Mouse (Mus musculus) hindbrain, postnatal 0 days (tissue): ENCODE results near the gene Cntrob. TPM values are rescaled to one million over a fixed set of nuclear protein-coding genes. Genes with fewer than 3 reads are reported as not detected.
"Not testable (repeated sequence)": the region's sequence is repeated elsewhere in the genome, so short reads cannot be mapped to it uniquely, and the experiment has no call there.

ENCODE experiments used
- ATAC-seq: fragments of 200-750 bp; cut with Nextera tagmentation; 2 replicates; pipeline ENCODE4 v1.8.0; 2017; ENCODE audit warnings: mild to moderate bottlenecking, moderate TSS enrichment, moderate library complexity
- DNase-seq: peaks from one replicate; pipeline ENCODE4 v3.0.0-alpha.2; 2015; ENCODE audit warnings: low spot score
- H3K27ac ChIP-seq: fragments of 300-500 bp; sonication (generic); 2 replicates; pipeline ENCODE4 v1.5.1; 2014; ENCODE audit warnings: mild to moderate bottlenecking
- H3K27me3 ChIP-seq: fragments of 300-500 bp; sonication (generic); 2 replicates; pipeline ENCODE4 v1.6.1; 2014; ENCODE audit warnings: low read length, mixed read lengths; ENCODE audit not compliant: insufficient read depth
- H3K36me3 ChIP-seq: fragments of 300-500 bp; sonication (generic); 2 replicates; pipeline ENCODE4 v1.6.1; 2014; ENCODE audit warnings: low read length, mixed read lengths; ENCODE audit not compliant: insufficient read depth
- H3K4me1 ChIP-seq: fragments of 300-500 bp; sonication (generic); 2 replicates; pipeline ENCODE4 v1.6.1; 2014; ENCODE audit warnings: antibody characterized with exemption, low read length, mixed read lengths; ENCODE audit not compliant: insufficient read depth
- H3K4me2 ChIP-seq: fragments of 300-500 bp; sonication (generic); 2 replicates; pipeline ENCODE4 v1.6.1; 2014; ENCODE audit warnings: low read depth, mild to moderate bottlenecking, low read length, moderate library complexity, mixed read lengths
- H3K4me3 ChIP-seq: fragments of 300-500 bp; sonication (generic); 2 replicates; pipeline ENCODE4 v1.5.1; 2014; ENCODE audit warnings: low read length
- H3K9ac ChIP-seq: fragments of 300-500 bp; sonication (generic); replicated peaks from 2 replicates; pipeline ENCODE4 v1.6.1; 2014; ENCODE audit warnings: mild to moderate bottlenecking, low read length, moderate library complexity, mixed read lengths
- H3K9me3 ChIP-seq: fragments of 300-500 bp; sonication (generic); 2 replicates; pipeline ENCODE4 v1.6.1; 2016; ENCODE audit warnings: low read length, mixed read lengths
- CTCF ChIP-seq: IDR thresholded peaks from 2 replicates; pipeline ENCODE4 v1.5.1; 2016; ENCODE audit warnings: antibody characterized with exemption, control low read depth, low read depth
- WGBS: fragments of 180-500 bp; shearing (Covaris S2); extraction: QIAGEN DNeasy Blood & Tissue Kit; methylation state at CpG from one replicate; pipeline ENCODE4 v1.1.7; 2014; 5-methylcytosine and 5-hydroxymethylcytosine counted together
- polyA plus RNA-seq: library from polyadenylated mRNA; unstranded; fragments of >200 nt; fragmentation: Nextera tagmentation; extraction: Ambion mirVana; gene quantifications from 2 replicates; pipeline ENCODE4 v1.2.1, GENCODE M21; 2015
- total RNA-seq: library from RNA; depleted of rRNA; stranded (reverse); fragments of >200 nt; gene quantifications from 2 replicates; pipeline ENCODE4 v1.2.3, GENCODE M21; 2014

The Cntrob gene
- total and polyA plus RNA-seq, 2 experiments from 2014 or later, result 11.0 to 13.3 TPM

- TF ChIP-seq CTCF, result no peak
- Histone ChIP-seq H3K9ac (peak overlapping the region; percentile 75; the same call in 1 of the 2 replicates), H3K27ac (0 out of 2 replicates have a peak overlapping the region, but pooled peaks have one; percentile 91), H3K27me3 (no peaks in the 10 kb centered on the region), H3K4me3 (peak overlapping the region; percentile 66), H3K9me3 (no peaks in the 10 kb centered on the region), H3K4me2 (peak overlapping the region; percentile 98), H3K4me1 (peaks cover 18% of the 10 kb centered on the region), H3K36me3 (no peaks in the 10 kb centered on the region)
- ATAC-seq (no peak), DNase-seq (no peak)
- 83% methylated on average over 6 of the region's 6 CpGs for WGBS
Measured at GRCm38 (mm10) chr11:69324749-69325148, 1.2 kb upstream of the Cntrob start.

GRCm38 (mm10) chr11:69322693-69323471 lies 693 bp downstream of the Cntrob start:
- TF ChIP-seq CTCF, result no peak
- WGBS, result 16% methylated on average over 18 of the region's 18 CpGs
- Histone ChIP-seq H3K27ac (peak overlapping the region; percentile 91), H3K9me3 (no peaks in the 10 kb centered on the region), H3K4me1 (peaks cover 18% of the 10 kb centered on the region), H3K4me2 (peak overlapping the region; percentile 98), H3K9ac (peak overlapping the region; percentile 80), H3K27me3 (no peaks in the 10 kb centered on the region), H3K4me3 (peak overlapping the region; percentile 66), H3K36me3 (no peaks in the 10 kb centered on the region; the same call in 1 of the 2 replicates)
- ATAC-seq, result no peak
- DNase-seq, result no peak

- Histone ChIP-seq H3K4me3 (0 out of 2 replicates have a peak overlapping the region, but pooled peaks have one; percentile 2), H3K4me2 (peak overlapping the region; percentile 98), H3K9ac (peak overlapping the region; percentile 0), H3K9me3 (no peaks in the 10 kb centered on the region), H3K4me1 (peaks cover 18% of the 10 kb centered on the region), H3K27ac (0 out of 2 replicates have a peak overlapping the region, but pooled peaks have one; percentile 26), H3K36me3 (no peaks in the 10 kb centered on the region; the same call in 1 of the 2 replicates), H3K27me3 (no peaks in the 10 kb centered on the region)
- DNase-seq, result peak; percentile 67
- no peak for TF ChIP-seq CTCF
- no peak for ATAC-seq
- WGBS, result 40% methylated on average over 6 of the region's 6 CpGs
Measured at GRCm38 (mm10) chr11:69322010-69322409, 1.6 kb downstream of the Cntrob start.

GRCm38 (mm10) chr11:69321580-69321979 lies 2.0 kb downstream of the Cntrob start:
- no peaks in the 10 kb centered on the region for H3K9me3 ChIP-seq
- H3K9ac ChIP-seq, result peak overlapping the region; percentile 0; the same call in 1 of the 2 replicates
- H3K36me3 ChIP-seq, result no peaks in the 10 kb centered on the region; the same call in 1 of the 2 replicates
- TF ChIP-seq CTCF, result no peak
- H3K27me3 ChIP-seq, result no peaks in the 10 kb centered on the region
- H3K4me2 ChIP-seq, result peak overlapping the region; percentile 98
- no peak for ATAC-seq
- no peak for DNase-seq
- 80% methylated on average over 6 of the region's 6 CpGs for WGBS
- H3K4me3 ChIP-seq, result 0 out of 2 replicates have a peak overlapping the region, but pooled peaks have one; percentile 2
- H3K27ac ChIP-seq, result 0 out of 2 replicates have a peak overlapping the region, but pooled peaks have one; percentile 26
- peaks cover 15% of the 10 kb centered on the region for H3K4me1 ChIP-seq

GRCm38 (mm10) chr11:69318000-69318399 lies 5.6 kb downstream of the Cntrob start:
- H3K9ac ChIP-seq, H3K27me3 ChIP-seq, H3K4me3 ChIP-seq, H3K9me3 ChIP-seq, ATAC-seq, H3K36me3 ChIP-seq, H3K27ac ChIP-seq, DNase-seq, H3K4me2 ChIP-seq: not testable (repeated sequence)
- H3K4me1 ChIP-seq, result peaks cover 12% of the 10 kb centered on the region
- 90% methylated on average over 3 of the region's 3 CpGs for WGBS

- H3K9me3 ChIP-seq, result no peaks in the 10 kb centered on the region
- 97% methylated on average over 6 of the region's 6 CpGs for WGBS
- H3K4me1 ChIP-seq, result no peaks in the 10 kb centered on the region
- no peak overlapping the region for H3K27ac ChIP-seq
- no peak overlapping the region for H3K4me3 ChIP-seq
- H3K27me3 ChIP-seq, result no peaks in the 10 kb centered on the region
- H3K4me2 ChIP-seq, result no peak overlapping the region
- no peak for TF ChIP-seq CTCF
- DNase-seq, result no peak
- H3K9ac ChIP-seq, result no peak overlapping the region
- no peaks in the 10 kb centered on the region; the same call in 1 of the 2 replicates for H3K36me3 ChIP-seq
- ATAC-seq, result no peak
Measured at GRCm38 (mm10) chr11:69316361-69316760, 7.2 kb downstream of the Cntrob start.

- Histone ChIP-seq H3K27ac (no peak overlapping the region), H3K36me3 (peaks cover 28% of the 10 kb centered on the region), H3K27me3 (no peaks in the 10 kb centered on the region), H3K9me3 (no peaks in the 10 kb centered on the region), H3K4me1 (no peaks in the 10 kb centered on the region), H3K9ac (no peak overlapping the region), H3K4me3 (no peak overlapping the region), H3K4me2 (no peak overlapping the region)
- DNase-seq (peak; percentile 67), ATAC-seq (peak; percentile 51; the same call in 1 of the 2 replicates)
- 56% methylated on average over 7 of the region's 7 CpGs for WGBS
- TF ChIP-seq CTCF, result no peak
Measured at GRCm38 (mm10) chr11:69311266-69311665, 12.3 kb downstream of the Cntrob start.
